Mouse (Mus musculus): ENCODE measurements around the gene Dcaf12.

GRCm38 (mm10) chr4:41326876-41327275, 12.2 kb upstream of the Dcaf12 start:
- TF ChIP-seq CTCF (IDR thresholded peaks at IDR 0.05; ENCODE audit: extremely low read depth, insufficient read depth, insufficient read length, insufficient replicate concordance) (no peak), POLR2A (IDR thresholded peaks at IDR 0.05; ENCODE audit: low read depth, low read length) (no peak)
